Mouse (Mus musculus) cerebellum, adult 11 months (tissue): ENCODE data around the gene Slc4a7.

Experiments
- DNase-seq: peaks from one replicate; pipeline ENCODE4 v3.0.0; 2022

Gene Slc4a7

GRCm38 (mm10) chr14:14701710-14702329 is at the start of gene Slc4a7:
TSS of gene Slc4a7 (plus strand) at chr14:14702279.
- DNase-seq: no peak

DNA sequence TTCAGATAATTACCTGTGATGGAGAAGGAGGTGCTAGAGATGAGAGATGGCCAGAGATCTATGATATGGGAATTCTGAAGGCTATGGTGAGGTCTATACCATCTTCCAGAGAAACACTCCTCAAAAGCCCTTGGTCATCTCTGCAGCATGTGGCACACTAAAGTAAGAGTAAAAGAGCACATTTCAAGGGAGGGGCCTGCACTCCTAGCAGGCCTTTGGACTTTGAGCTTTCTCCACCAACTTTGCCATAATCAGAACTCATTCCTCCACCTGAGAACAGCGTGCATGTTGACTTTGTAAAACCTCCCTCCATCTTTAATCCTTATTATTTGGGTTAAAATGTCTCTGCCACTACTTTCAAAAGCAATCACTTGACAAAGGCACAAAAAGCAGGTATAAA is 31.5 kb upstream of the Slc4a7 start:
- DNase-seq: no peak

- DNase-seq: no peak
Observed at GRCm38 (mm10) chr14:14681611-14682010, 20.5 kb upstream of the Slc4a7 start.

DNA sequence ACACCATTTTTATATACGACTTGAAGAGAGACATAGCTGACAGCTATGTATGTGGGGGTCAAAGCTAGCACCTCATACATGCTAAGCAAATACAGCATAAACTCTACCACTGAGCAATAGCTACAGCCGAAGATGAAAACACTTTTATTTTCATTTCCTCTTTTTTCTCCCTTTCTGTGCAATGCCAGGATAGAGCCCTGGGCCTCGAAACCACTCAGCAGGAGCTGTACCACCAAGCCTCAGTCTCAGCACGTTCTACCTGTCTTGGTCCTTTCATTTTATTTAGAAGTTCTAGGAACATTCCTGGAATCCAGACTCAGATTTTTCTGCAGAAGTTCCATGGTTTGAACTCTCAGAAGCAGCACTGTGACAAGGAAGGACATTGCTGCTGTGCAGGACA is 17.3 kb upstream of the Slc4a7 start:
- no peak for DNase-seq

GRCm38 (mm10) chr14:14686101-14686551 is 16.0 kb upstream of the Slc4a7 start:
- DNase-seq: peak; percentile 16

DNA sequence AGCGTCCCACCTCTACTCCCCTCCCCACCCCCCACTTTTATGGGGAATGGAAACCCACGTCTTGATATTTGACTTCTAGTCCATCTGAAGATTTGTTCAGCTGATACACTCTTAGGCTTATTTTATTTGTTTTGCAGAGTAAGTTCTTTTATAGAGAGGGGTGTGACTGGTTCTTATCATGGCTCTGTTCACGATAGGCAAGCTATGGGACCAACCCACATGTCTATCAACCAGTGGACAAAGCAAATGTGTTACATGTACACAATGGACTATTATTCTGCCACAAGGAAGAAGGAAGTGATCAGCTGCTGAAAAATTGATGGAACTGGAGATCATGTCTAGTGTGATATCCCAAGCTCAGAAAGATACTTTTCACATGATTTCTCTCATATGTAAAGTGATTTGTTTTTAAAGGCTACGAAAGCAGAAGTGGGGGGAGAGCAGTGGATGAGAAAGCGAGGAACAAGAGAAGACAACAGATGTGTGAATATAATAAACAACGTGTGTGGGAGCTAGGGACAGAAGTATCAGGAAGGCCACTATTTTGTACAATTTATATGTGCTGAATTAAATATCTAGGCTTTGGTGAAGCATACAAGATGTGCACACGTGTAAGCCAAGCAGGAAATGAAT is 14.7 kb upstream of the Slc4a7 start:
- DNase-seq: no peak

GRCm38 (mm10) chr14:14702399-14703345 is 593 bp downstream of the Slc4a7 start:
- DNase-seq: peak; percentile 84

DNA sequence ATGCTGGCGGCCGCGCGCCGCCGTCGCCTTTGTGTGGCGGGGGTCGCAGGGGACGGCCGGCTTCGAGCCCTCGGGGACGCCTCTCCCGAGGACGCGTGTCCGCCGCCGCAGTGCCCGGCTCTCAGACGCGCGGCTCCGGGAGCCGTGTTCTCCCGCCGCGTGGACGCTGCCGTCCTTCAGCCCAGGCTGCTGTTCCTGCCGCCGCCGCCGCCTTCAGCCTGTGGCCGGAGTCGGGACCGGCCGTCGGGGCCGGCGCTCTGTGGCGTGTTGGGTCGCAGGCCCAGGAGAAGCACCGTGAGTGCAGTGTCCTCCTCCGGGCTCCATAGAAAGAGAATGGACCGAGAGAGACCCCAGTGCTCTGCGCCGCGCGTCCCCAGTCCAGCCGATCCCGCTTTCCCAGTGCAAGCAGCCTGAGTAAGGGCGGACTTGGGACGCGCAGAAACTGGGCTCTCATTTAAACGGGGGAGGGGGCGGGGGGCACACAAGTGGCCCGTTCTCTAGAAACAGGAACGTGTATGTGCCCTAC is 1.3 kb downstream of the Slc4a7 start:
- DNase-seq: peak; percentile 52

DNA sequence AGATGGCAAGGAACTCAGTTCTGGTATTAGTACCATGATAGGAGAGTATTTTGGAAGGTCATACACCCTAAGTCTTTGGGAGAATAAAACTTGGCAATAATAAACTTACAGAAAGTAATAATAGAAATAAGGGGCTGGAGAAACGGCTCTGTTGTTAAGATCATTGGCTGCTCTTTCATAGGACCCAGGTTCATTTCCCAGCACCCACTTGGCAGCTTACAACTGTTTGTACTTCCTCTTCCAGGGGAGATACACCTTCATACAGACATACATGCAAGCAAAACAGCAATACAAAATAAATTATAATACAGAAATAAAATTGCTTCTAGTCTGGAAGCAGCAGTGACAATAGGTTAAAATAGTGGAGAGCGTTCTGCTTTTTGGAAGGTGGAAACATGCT is 2.6 kb downstream of the Slc4a7 start:
- DNase-seq: no peak

DNA sequence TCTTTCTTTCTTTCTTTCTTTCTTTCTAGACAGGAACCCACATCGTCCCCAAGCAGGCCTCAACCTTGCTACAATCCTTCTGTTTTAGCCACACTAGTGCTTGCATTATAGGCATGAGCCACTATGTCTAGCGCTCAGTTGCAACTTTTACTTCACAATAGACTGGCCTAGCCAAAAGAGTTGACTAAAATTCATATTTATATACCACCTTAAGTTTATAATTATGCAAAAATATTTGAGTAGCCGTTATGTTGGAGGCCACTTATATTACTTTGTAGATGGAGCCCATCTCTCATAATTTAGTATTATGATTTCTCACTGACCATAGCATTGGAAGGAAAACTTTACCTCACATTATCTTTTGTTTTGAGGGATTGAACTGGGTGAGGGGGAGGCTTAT is 3.0 kb downstream of the Slc4a7 start:
- no peak for DNase-seq

DNA sequence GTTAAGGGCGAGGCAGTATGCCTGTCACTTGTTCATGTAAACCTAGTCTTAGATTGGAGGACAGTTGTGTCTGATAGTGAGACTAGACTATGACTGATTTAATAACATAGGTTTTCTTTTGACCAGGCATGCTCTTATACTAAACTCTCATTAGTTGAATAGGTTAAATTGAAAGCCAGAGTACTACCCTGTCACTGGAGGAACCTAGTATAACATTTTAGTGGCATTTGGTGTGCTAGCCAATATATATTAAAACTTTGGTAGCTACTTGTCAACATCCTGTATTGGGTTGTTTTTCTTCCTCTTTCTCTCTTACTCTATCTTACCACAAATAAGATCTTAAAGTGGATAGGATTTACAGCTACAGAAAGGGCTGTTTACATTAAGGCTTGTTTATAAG is 4.3 kb downstream of the Slc4a7 start:
- DNase-seq: no peak

GRCm38 (mm10) chr14:14707061-14707460 is 5.0 kb downstream of the Slc4a7 start:
- no peak for DNase-seq

- DNase-seq: no peak
Observed at GRCm38 (mm10) chr14:14709021-14709420, 6.9 kb downstream of the Slc4a7 start.

- DNase-seq: no peak
Observed at GRCm38 (mm10) chr14:14714130-14714529, 12.1 kb downstream of the Slc4a7 start.

DNA sequence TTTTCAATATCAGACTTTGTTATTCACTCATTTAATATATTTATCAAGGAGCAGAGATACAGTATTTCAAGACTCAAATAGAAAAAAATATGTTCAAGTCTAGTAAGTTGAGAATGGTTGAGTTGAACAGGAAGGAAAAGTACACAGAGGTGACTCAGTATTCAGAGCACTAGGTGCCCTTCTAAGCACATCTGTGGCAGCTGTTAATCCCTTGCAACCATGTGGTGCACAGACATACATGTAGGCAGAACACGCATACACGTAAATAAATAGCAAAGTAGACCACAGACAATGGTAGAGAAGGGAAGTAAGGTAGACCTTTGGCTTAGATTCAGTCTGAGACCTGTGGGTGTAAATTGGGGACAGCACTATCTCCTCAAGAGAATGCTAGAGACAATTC is 13.7 kb downstream of the Slc4a7 start:
- DNase-seq: no peak

GRCm38 (mm10) chr14:14716843-14717242 is 14.8 kb downstream of the Slc4a7 start:
- no peak for DNase-seq

DNA sequence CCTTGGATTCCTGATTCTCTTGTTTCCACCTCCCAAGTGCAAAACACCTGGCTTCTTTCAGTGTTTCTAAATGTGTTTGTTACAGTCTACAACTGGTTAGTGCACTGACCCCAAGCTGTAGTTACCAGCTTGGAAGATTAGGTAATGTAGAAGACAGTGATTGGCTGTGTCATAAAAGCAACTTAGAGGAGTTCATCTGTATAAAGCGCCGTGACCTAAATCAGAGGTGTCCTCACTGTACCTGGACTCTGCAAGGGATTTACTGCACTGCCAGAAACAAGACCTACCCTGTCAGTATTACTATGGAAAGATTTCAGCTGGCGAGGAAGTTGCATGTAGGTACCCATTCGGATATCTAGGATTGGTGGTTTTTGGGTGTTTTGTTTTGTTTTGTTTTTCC is 16.5 kb downstream of the Slc4a7 start:
- no peak for DNase-seq

GRCm38 (mm10) chr14:14781169-14781568 is 79.1 kb downstream of the Slc4a7 start:
- DNase-seq: no peak

- DNase-seq: no peak
Observed at GRCm38 (mm10) chr14:14784223-14784622, 82.1 kb downstream of the Slc4a7 start.

DNA sequence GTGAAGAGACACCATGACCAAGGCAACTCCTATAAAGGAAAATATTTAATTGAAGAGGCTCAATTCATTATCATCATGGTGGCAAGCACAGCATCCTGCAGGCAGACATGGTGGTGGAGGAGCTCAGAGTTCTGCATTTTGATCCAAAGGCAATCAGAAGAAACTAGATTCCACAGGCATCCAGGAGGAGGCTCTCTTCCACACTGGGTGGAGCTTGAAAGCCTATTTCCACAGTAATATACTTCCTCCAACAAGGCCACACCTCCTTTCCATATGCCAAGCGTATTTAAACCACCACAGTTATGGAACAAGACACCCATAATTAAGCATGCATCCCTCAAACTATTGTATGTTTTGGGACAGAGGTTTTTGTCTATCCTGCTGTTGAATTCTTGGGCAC is 84.9 kb downstream of the Slc4a7 start:
- no peak for DNase-seq

GRCm38 (mm10) chr14:14789840-14790470 is 87.9 kb downstream of the Slc4a7 start:
- no peak for DNase-seq

- no peak for DNase-seq
Observed at GRCm38 (mm10) chr14:14799861-14800260, 97.8 kb downstream of the Slc4a7 start.

DNA sequence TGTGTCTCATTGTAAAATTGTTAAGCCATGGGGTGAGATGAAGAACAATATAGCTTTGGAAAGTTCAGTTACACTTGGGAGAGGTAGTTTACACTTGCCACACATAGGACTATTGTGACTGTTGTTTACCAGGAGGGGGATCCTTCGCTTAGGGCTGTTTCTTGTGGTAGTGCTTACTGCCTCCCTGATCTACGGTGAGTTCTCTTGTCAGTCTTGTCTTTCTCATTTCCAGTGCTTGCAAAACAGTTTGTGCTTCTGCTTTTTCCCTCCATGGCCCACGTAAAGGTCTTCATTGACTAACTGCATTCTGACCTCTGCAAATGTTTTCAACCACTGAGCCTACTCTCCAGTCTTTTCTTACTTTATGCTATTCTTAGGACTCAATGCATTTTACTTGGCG is 98.3 kb downstream of the Slc4a7 start:
- DNase-seq: no peak
